Mouse (Mus musculus): Measurements from ENCODE around the gene B3gntl1. TPM values are rescaled to one million over a fixed set of nuclear protein-coding genes. Genes with fewer than 3 reads are reported as not detected.

The B3gntl1 gene
- total and polyA plus RNA-seq, 3 experiments: 3.8 to 5.9 (median 4.8) TPM

- Histone ChIP-seq H3K36me3 (ENCODE audit: control insufficient read depth, insufficient read depth, low read length) (peaks cover 3% of the 10 kb centered on the region), H3K27ac (no peak overlapping the region), H3K4me1 (ENCODE audit: control insufficient read depth, insufficient read depth, low read length) (peaks cover 4% of the 10 kb centered on the region), H3K4me3 (no peak overlapping the region), H3K79me2 (replicated peaks; ENCODE audit: control insufficient read depth, insufficient read depth, low read length) (no peaks in the 10 kb centered on the region), H3K9ac (ENCODE audit: low read depth, low read length) (no peak overlapping the region), H3K27me3 (ENCODE audit: control insufficient read depth, insufficient read depth, low read length) (no peaks in the 10 kb centered on the region)
- 88% methylated on average over 6 of the region's 6 CpGs for WGBS
- intact Hi-C loops (cut with DNase I): no loop called here
- TF ChIP-seq POLR2A (IDR thresholded peaks at IDR 0.05; ENCODE audit: insufficient read depth, low read depth, low read length) (no peak), EP300 (IDR thresholded peaks at IDR 0.05; ENCODE audit: insufficient read depth, low read depth, low read length) (no peak), CTCF (IDR thresholded peaks at IDR 0.05) (no peak)
- no peak for DNase-seq
Observed at GRCm38 (mm10) chr11:121712987-121713386, 40.0 kb upstream of the B3gntl1 start.

GRCm38 (mm10) chr11:121710245-121710644, 37.3 kb upstream of the B3gntl1 start:
- peaks cover 3% of the 10 kb centered on the region for H3K36me3 ChIP-seq (ENCODE audit: control insufficient read depth, insufficient read depth, low read length)
- H3K27me3 ChIP-seq (ENCODE audit: control insufficient read depth, insufficient read depth, low read length): no peaks in the 10 kb centered on the region
- DNase-seq: no peak
- no peak overlapping the region for H3K4me3 ChIP-seq
- no peak overlapping the region for H3K27ac ChIP-seq
- H3K79me2 ChIP-seq (replicated peaks; ENCODE audit: control insufficient read depth, insufficient read depth, low read length): no peaks in the 10 kb centered on the region; the same call in 1 of the 2 replicates
- intact Hi-C loops (cut with DNase I): no loop called here
- H3K9ac ChIP-seq (ENCODE audit: low read depth, low read length): no peak overlapping the region
- 94% methylated on average over 5 of the region's 5 CpGs for WGBS
- peaks cover 4% of the 10 kb centered on the region for H3K4me1 ChIP-seq (ENCODE audit: control insufficient read depth, insufficient read depth, low read length)
- no peak for TF ChIP-seq EP300 (IDR thresholded peaks at IDR 0.05; ENCODE audit: insufficient read depth, low read depth, low read length)

- WGBS: 58% methylated on average over 4 of the region's 4 CpGs
- no peak for DNase-seq
- Histone ChIP-seq H3K36me3 (ENCODE audit: control insufficient read depth, insufficient read depth, low read length) (peaks cover 3% of the 10 kb centered on the region), H3K27ac (no peak overlapping the region), H3K27me3 (ENCODE audit: control insufficient read depth, insufficient read depth, low read length) (no peaks in the 10 kb centered on the region), H3K79me2 (replicated peaks; ENCODE audit: control insufficient read depth, insufficient read depth, low read length) (peaks cover 1% of the 10 kb centered on the region), H3K4me3 (no peak overlapping the region), H3K9ac (ENCODE audit: low read depth, low read length) (no peak overlapping the region), H3K4me1 (ENCODE audit: control insufficient read depth, insufficient read depth, low read length) (peaks cover 6% of the 10 kb centered on the region)
- no peak for TF ChIP-seq CTCF (IDR thresholded peaks at IDR 0.05)
- no peak for TF ChIP-seq EP300 (IDR thresholded peaks at IDR 0.05; ENCODE audit: insufficient read depth, low read depth, low read length)
- TF ChIP-seq POLR2A (IDR thresholded peaks at IDR 0.05; ENCODE audit: insufficient read depth, low read depth, low read length): no peak
- intact Hi-C loops (cut with DNase I): no loop called here
Observed at GRCm38 (mm10) chr11:121709278-121709677, 36.3 kb upstream of the B3gntl1 start.

DNA sequence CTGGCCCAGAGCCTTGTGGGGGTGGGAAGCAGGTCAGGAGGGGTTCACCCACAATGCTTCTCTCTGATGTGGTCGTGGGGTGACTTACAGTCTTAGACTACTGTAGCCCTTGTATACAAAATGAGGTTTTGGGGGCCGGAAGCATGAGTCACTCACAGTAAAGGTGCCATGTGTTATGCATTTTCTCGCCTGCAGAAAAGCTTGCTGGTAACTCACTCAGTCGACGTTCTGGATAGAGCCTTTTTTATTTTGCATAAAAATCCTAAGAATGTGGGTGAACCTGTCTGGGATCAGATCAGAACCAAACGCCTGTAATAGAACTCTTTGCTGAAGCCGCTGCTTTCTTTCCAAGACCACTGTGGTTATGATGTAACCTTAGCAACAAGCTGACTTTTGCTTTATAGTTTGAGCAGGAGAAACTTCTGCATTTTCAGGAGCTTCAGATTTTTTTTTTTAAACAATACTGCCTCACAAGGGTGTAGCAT, 33.6 kb upstream of the B3gntl1 start:
- Histone ChIP-seq H3K27ac (no peak overlapping the region), H3K27me3 (ENCODE audit: control insufficient read depth, insufficient read depth, low read length) (no peaks in the 10 kb centered on the region), H3K9ac (ENCODE audit: low read depth, low read length) (no peak overlapping the region), H3K79me2 (replicated peaks; ENCODE audit: control insufficient read depth, insufficient read depth, low read length) (peaks cover 2% of the 10 kb centered on the region), H3K4me3 (no peak overlapping the region), H3K36me3 (ENCODE audit: control insufficient read depth, insufficient read depth, low read length) (no peaks in the 10 kb centered on the region), H3K4me1 (ENCODE audit: control insufficient read depth, insufficient read depth, low read length) (peaks cover 6% of the 10 kb centered on the region)
- WGBS: 47% methylated on average over 7 of the region's 7 CpGs
- DNase-seq: peak in 1 of 2 experiments; percentile 31
- TF ChIP-seq EP300 (IDR thresholded peaks at IDR 0.05; ENCODE audit: insufficient read depth, low read depth, low read length): no peak
- TF ChIP-seq CTCF (IDR thresholded peaks at IDR 0.05): no peak
- TF ChIP-seq POLR2A (IDR thresholded peaks at IDR 0.05; ENCODE audit: insufficient read depth, low read depth, low read length): no peak
- intact Hi-C loops (cut with DNase I): no loop called here

- peaks cover 6% of the 10 kb centered on the region for H3K4me1 ChIP-seq (ENCODE audit: control insufficient read depth, insufficient read depth, low read length)
- peak overlapping the region; percentile 90 for H3K9ac ChIP-seq (ENCODE audit: low read depth, low read length)
- DNase-seq: peak in 1 of 2 experiments; percentile 33
- 25% methylated on average over 16 of the region's 16 CpGs for WGBS
- peak overlapping the region; percentile 90 for H3K27ac ChIP-seq
- TF ChIP-seq EP300 (IDR thresholded peaks at IDR 0.05; ENCODE audit: insufficient read depth, low read depth, low read length): no peak
- TF ChIP-seq POLR2A (IDR thresholded peaks at IDR 0.05; ENCODE audit: insufficient read depth, low read depth, low read length): no peak
- TF ChIP-seq CTCF (IDR thresholded peaks at IDR 0.05): no peak
- intact Hi-C loops (cut with DNase I): loop anchor here (2.0 to 5.0 kb wide), 2 partner anchors 51 to 99 kb away; no protein-coding TSS in a partner anchor
- H3K4me3 ChIP-seq: peak overlapping the region; percentile 74
- H3K36me3 ChIP-seq (ENCODE audit: control insufficient read depth, insufficient read depth, low read length): no peaks in the 10 kb centered on the region
- peaks cover 2% of the 10 kb centered on the region for H3K79me2 ChIP-seq (replicated peaks; ENCODE audit: control insufficient read depth, insufficient read depth, low read length)
- H3K27me3 ChIP-seq (ENCODE audit: control insufficient read depth, insufficient read depth, low read length): no peaks in the 10 kb centered on the region
Observed at GRCm38 (mm10) chr11:121703619-121704215, 30.8 kb upstream of the B3gntl1 start.

DNA sequence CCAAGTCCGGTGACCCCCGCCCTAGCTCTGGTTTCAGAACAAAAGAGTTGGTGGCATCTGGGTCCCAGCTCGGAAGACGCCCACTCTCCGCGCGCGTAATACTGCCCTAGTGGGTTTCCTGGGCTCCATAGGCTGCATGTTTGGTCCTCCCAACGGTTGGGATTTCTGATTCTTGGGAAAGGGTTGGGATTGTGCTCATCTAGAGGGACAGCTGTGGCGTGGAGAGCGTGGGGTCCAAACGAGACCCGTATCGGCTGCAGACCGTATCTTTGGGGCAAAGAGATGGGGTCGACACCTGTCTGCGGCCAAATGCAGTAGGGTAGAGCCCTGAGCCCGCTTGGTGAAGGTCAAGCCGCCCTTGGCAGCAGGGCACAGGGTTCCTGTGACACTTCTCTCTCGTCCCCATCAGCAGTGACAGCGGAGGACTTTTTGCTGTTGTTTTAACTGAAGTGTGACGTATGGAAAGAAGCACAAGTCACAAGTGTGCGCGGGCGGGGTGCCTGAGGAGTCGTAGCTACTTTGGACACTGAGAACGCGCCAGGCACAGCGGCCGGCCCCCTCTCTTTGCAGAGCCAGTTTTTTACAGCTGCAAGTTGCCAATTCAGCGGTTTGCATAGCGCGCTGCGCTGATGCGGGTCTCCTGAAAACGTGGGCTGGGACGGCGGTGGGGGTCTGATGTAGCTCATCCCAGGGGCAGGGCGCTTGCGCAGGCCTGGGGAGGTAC, 30.1 kb upstream of the B3gntl1 start:
- under 1% methylated on average over 40 of the region's 40 CpGs for WGBS

More for the DNA sequence above, 30.1 kb upstream of the B3gntl1 start:
- intact Hi-C loops (cut with DNase I): loop anchor here (1.0 to 5.0 kb wide), 3 partner anchors 30 to 100 kb away; partner anchors contain the start of gene B3gntl1
- H3K36me3 ChIP-seq (ENCODE audit: control insufficient read depth, insufficient read depth, low read length): no peaks in the 10 kb centered on the region
- TF ChIP-seq CTCF (IDR thresholded peaks at IDR 0.05): no peak
- TF ChIP-seq EP300 (IDR thresholded peaks at IDR 0.05; ENCODE audit: insufficient read depth, low read depth, low read length): no peak
- TF ChIP-seq POLR2A (IDR thresholded peaks at IDR 0.05; ENCODE audit: insufficient read depth, low read depth, low read length): no peak
- peaks cover 6% of the 10 kb centered on the region for H3K4me1 ChIP-seq (ENCODE audit: control insufficient read depth, insufficient read depth, low read length)
- peak overlapping the region; percentile 74 for H3K4me3 ChIP-seq
- H3K9ac ChIP-seq (ENCODE audit: low read depth, low read length): peak overlapping the region; percentile 90
- DNase-seq: peak; percentile 77 to 82
- H3K79me2 ChIP-seq (replicated peaks; ENCODE audit: control insufficient read depth, insufficient read depth, low read length): peaks cover 2% of the 10 kb centered on the region
- no peaks in the 10 kb centered on the region for H3K27me3 ChIP-seq (ENCODE audit: control insufficient read depth, insufficient read depth, low read length)
- H3K27ac ChIP-seq: peak overlapping the region; percentile 90

Data from heart, adult 2 months (tissue).